Mouse (Mus musculus): Measurements from ENCODE around the gene Zfp385b. TPM values are rescaled to one million over a fixed set of nuclear protein-coding genes. Genes with fewer than 3 reads are reported as not detected.

Gene Zfp385b
- total and polyA plus RNA-seq, 2 experiments: 10.2 to 36.5 TPM

DNA sequence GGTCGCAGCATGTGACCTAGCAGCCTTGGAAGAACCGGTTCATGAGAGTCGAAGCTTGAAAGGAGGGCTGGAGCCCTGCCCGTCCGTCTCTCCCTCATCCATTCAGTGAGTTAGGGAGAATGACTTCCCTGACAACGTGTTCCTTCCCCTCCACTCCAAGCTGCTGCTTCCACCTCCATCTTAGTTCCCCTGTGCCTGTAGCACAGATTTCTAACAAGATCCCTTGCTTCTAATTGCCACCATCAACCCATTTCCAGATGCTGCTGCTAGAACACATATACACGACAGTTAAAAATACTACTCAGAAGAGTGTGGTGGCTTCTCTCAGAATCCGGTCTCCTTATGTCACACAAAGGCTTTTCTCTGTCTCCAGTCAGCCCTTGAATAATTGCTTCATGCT, 266.8 kb downstream of the Zfp385b start:
- TF ChIP-seq CTCF (IDR thresholded peaks at IDR 0.05; ENCODE audit: low read depth, low read length): no peak
- TF ChIP-seq POLR2A (IDR thresholded peaks at IDR 0.05; ENCODE audit: extremely low read depth, insufficient read depth, low read length): no peak
- H3K27ac ChIP-seq (replicated peaks; ENCODE audit: insufficient read depth, low read depth, low read length): no peak overlapping the region
- 64% methylated on average over 8 of the region's 8 CpGs for WGBS
- no peaks in the 10 kb centered on the region for H3K27me3 ChIP-seq (ENCODE audit: control insufficient read depth, insufficient read depth, low read length)
- no peak for DNase-seq (ENCODE audit: extremely low read depth, low read depth, low spot score)
- H3K9ac ChIP-seq (ENCODE audit: low read depth, low read length): no peak overlapping the region
- H3K36me3 ChIP-seq (ENCODE audit: control insufficient read depth, insufficient read depth, low read length): no peaks in the 10 kb centered on the region
- no peaks in the 10 kb centered on the region for H3K79me2 ChIP-seq (ENCODE audit: control insufficient read depth, insufficient read depth, low read length)
- no peak overlapping the region for H3K4me3 ChIP-seq (ENCODE audit: insufficient read depth, low read depth, low read length)
- H3K4me1 ChIP-seq (ENCODE audit: control insufficient read depth, insufficient read depth, low read length): peaks cover 4% of the 10 kb centered on the region

- 8% methylated on average over 1 of the region's 1 CpGs for WGBS
- Histone ChIP-seq H3K27ac (replicated peaks; ENCODE audit: insufficient read depth, low read depth, low read length) (peak overlapping the region; percentile 88), H3K4me1 (ENCODE audit: control insufficient read depth, insufficient read depth, low read length) (peaks cover 12% of the 10 kb centered on the region), H3K79me2 (ENCODE audit: control insufficient read depth, insufficient read depth, low read length) (no peaks in the 10 kb centered on the region), H3K36me3 (ENCODE audit: control insufficient read depth, insufficient read depth, low read length) (no peaks in the 10 kb centered on the region), H3K9ac (ENCODE audit: low read depth, low read length) (no peak overlapping the region), H3K4me3 (ENCODE audit: insufficient read depth, low read depth, low read length) (no peak overlapping the region), H3K27me3 (ENCODE audit: control insufficient read depth, insufficient read depth, low read length) (no peaks in the 10 kb centered on the region)
- no peak for TF ChIP-seq CTCF (IDR thresholded peaks at IDR 0.05; ENCODE audit: low read depth, low read length)
- TF ChIP-seq POLR2A (IDR thresholded peaks at IDR 0.05; ENCODE audit: extremely low read depth, insufficient read depth, low read length): no peak
- DNase-seq (ENCODE audit: extremely low read depth, low read depth, low spot score): peak; percentile 81
These were observed 276.1 kb downstream of the Zfp385b start for GRCm38 (mm10) chr2:77543388-77543787.

DNA sequence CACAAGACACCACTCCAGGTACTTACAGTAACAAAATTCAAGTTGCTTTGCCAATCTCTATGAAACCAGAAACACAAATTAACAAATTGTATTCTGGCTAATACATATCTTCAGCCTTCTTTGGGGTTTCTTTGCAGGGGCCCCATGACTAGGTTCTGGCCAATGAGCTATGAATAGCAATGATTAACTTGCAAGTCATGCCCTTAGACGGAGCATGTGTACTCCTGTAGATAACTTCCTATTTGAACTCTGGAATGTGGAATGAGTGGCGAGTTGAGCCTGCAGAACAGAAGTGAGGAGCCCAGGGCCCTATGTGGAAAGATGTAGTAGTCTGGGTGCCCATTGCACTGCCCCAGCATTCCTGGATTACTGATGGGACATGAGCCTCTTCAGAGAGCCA, 276.8 kb downstream of the Zfp385b start:
- WGBS: 9% methylated on average over 2 of the region's 2 CpGs
- peak; percentile 89 for DNase-seq (ENCODE audit: extremely low read depth, low read depth, low spot score)
- Histone ChIP-seq H3K9ac (ENCODE audit: low read depth, low read length) (no peak overlapping the region), H3K27me3 (ENCODE audit: control insufficient read depth, insufficient read depth, low read length) (no peaks in the 10 kb centered on the region), H3K4me1 (ENCODE audit: control insufficient read depth, insufficient read depth, low read length) (peaks cover 12% of the 10 kb centered on the region), H3K27ac (replicated peaks; ENCODE audit: insufficient read depth, low read depth, low read length) (peak overlapping the region; percentile 88), H3K4me3 (ENCODE audit: insufficient read depth, low read depth, low read length) (no peak overlapping the region), H3K79me2 (ENCODE audit: control insufficient read depth, insufficient read depth, low read length) (no peaks in the 10 kb centered on the region), H3K36me3 (ENCODE audit: control insufficient read depth, insufficient read depth, low read length) (no peaks in the 10 kb centered on the region)
- TF ChIP-seq POLR2A (IDR thresholded peaks at IDR 0.05; ENCODE audit: extremely low read depth, insufficient read depth, low read length) (no peak), CTCF (IDR thresholded peaks at IDR 0.05; ENCODE audit: low read depth, low read length) (no peak)

- TF ChIP-seq POLR2A (IDR thresholded peaks at IDR 0.05; ENCODE audit: extremely low read depth, insufficient read depth, low read length): no peak
- TF ChIP-seq CTCF (IDR thresholded peaks at IDR 0.05; ENCODE audit: low read depth, low read length): no peak
- Histone ChIP-seq H3K4me1 (ENCODE audit: control insufficient read depth, insufficient read depth, low read length) (peaks cover 12% of the 10 kb centered on the region), H3K79me2 (ENCODE audit: control insufficient read depth, insufficient read depth, low read length) (no peaks in the 10 kb centered on the region), H3K4me3 (ENCODE audit: insufficient read depth, low read depth, low read length) (no peak overlapping the region), H3K36me3 (ENCODE audit: control insufficient read depth, insufficient read depth, low read length) (no peaks in the 10 kb centered on the region), H3K27ac (replicated peaks; ENCODE audit: insufficient read depth, low read depth, low read length) (peak overlapping the region; percentile 20), H3K9ac (ENCODE audit: low read depth, low read length) (no peak overlapping the region), H3K27me3 (ENCODE audit: control insufficient read depth, insufficient read depth, low read length) (no peaks in the 10 kb centered on the region)
- 23% methylated on average over 4 of the region's 4 CpGs for WGBS
- DNase-seq (ENCODE audit: extremely low read depth, low read depth, low spot score): peak; percentile 72
These were observed 277.8 kb downstream of the Zfp385b start for GRCm38 (mm10) chr2:77541681-77542080.

- Histone ChIP-seq H3K9ac (ENCODE audit: low read depth, low read length) (no peak overlapping the region), H3K36me3 (ENCODE audit: control insufficient read depth, insufficient read depth, low read length) (no peaks in the 10 kb centered on the region), H3K4me1 (ENCODE audit: control insufficient read depth, insufficient read depth, low read length) (peaks cover 12% of the 10 kb centered on the region), H3K79me2 (ENCODE audit: control insufficient read depth, insufficient read depth, low read length) (no peaks in the 10 kb centered on the region), H3K27me3 (ENCODE audit: control insufficient read depth, insufficient read depth, low read length) (no peaks in the 10 kb centered on the region), H3K27ac (replicated peaks; ENCODE audit: insufficient read depth, low read depth, low read length) (0 out of 2 replicates have a peak overlapping the region, but pooled peaks have one; percentile 20), H3K4me3 (ENCODE audit: insufficient read depth, low read depth, low read length) (no peak overlapping the region)
- peak; percentile 98 for DNase-seq (ENCODE audit: extremely low read depth, low read depth, low spot score)
- no peak for TF ChIP-seq POLR2A (IDR thresholded peaks at IDR 0.05; ENCODE audit: extremely low read depth, insufficient read depth, low read length)
- no peak for TF ChIP-seq CTCF (IDR thresholded peaks at IDR 0.05; ENCODE audit: low read depth, low read length)
- 9% methylated on average over 3 of the region's 3 CpGs for WGBS
These were observed 278.6 kb downstream of the Zfp385b start for GRCm38 (mm10) chr2:77540860-77541259.

DNA sequence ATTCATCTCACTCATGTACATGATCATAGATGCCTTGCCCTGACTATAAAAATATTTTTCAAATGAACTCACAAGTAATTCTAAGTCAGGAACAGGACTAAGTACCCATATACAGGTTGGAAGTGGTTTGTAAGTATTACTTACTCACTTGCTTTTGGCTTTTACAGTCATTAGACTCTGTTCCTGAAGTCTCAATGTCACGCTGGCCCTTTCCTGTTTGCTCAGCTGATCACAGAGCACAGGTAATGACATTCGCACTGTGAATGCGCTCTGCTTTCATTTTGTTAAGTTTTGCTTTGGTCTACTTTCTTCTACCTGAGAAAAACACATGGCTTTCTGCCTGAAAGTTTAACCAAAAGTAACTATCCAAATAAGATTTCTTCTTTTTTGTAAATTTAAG, 282.9 kb downstream of the Zfp385b start:
- Histone ChIP-seq H3K4me1 (ENCODE audit: control insufficient read depth, insufficient read depth, low read length) (peaks cover 1% of the 10 kb centered on the region; the same call in 1 of the 2 replicates), H3K36me3 (ENCODE audit: control insufficient read depth, insufficient read depth, low read length) (no peaks in the 10 kb centered on the region), H3K9ac (ENCODE audit: low read depth, low read length) (no peak overlapping the region), H3K27ac (replicated peaks; ENCODE audit: insufficient read depth, low read depth, low read length) (no peak overlapping the region), H3K4me3 (ENCODE audit: insufficient read depth, low read depth, low read length) (no peak overlapping the region), H3K79me2 (ENCODE audit: control insufficient read depth, insufficient read depth, low read length) (no peaks in the 10 kb centered on the region), H3K27me3 (ENCODE audit: control insufficient read depth, insufficient read depth, low read length) (no peaks in the 10 kb centered on the region)
- TF ChIP-seq CTCF (IDR thresholded peaks at IDR 0.05; ENCODE audit: low read depth, low read length) (no peak), POLR2A (IDR thresholded peaks at IDR 0.05; ENCODE audit: extremely low read depth, insufficient read depth, low read length) (no peak)
- DNase-seq (ENCODE audit: extremely low read depth, low read depth, low spot score): peak; percentile 84
- 26% methylated on average over 3 of the region's 3 CpGs for WGBS
